Mouse (Mus musculus): Measurements from ENCODE around the gene Mttp.
"Not testable (repeated sequence)": the region's sequence is repeated elsewhere in the genome, so short reads cannot be mapped to it uniquely, and the experiment has no call there.

The Mttp gene

DNA sequence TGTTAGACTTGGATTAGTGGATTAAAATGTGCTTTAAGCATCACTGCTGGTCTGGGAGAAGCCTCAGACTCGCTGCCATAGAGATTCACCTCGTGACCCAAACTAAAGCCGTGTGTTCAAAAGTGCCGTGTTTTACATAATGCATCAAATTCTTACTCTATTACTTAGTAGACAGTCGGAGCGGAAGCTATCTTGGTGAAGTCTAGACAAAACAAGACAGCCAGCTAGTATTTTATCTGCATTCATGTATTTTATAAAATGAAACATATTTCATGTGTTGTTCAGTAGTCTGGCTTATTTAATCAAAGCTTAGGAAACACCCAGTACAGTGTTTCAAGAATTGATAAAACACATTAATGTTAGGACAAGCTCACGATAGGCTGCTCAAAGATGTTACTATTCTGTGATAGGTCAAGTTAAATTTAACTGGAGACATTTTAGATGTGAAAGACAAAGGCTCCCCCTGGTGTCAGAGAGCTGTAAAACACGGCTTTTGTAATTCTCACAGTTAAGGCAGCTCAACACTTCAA lies at the start of gene Mttp:
Gene Mttp (minus strand): TSS at position 327 of the 530 bp plus-strand sequence.
- DNase-seq: peak; percentile 68 to 81

DNA sequence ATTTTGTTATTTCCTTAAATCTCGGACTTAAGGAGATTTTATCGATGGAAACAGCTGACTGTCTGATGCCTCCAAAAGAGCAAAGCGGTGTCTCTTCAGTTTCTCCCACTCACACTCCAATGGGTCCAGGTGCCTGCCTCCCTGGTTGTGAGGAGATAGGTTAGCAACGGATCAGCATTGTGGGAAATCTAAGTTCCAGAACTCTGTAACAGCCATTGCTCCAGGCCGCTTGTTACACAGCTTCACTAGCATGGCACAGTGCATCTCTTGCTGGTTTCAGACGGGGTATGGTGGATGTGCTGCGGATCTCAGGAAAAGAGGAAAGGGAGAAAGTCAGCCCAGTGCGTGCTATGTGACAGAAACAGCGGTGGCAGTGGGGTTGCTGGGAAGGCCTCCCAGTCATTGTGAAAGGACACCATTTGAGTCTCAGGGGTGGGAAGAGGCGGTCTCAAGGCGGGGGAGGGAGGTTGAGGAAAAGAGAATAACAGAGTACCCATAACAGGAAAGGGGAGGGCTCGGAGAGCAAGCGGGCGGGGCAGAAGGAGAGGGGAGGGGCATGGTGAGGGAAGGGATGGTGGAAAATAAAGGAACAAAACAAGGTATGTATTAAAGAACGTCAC lies 49.0 kb upstream of the Mttp start, which contains the start of gene 4930579F01Rik:
Gene 4930579F01Rik (minus strand): TSS at position 143 of the 620 bp plus-strand sequence.
- DNase-seq: no peak

- DNase-seq: no peak
These were observed 47.5 kb upstream of the Mttp start for GRCm38 (mm10) chr3:138192260-138192659.

DNA sequence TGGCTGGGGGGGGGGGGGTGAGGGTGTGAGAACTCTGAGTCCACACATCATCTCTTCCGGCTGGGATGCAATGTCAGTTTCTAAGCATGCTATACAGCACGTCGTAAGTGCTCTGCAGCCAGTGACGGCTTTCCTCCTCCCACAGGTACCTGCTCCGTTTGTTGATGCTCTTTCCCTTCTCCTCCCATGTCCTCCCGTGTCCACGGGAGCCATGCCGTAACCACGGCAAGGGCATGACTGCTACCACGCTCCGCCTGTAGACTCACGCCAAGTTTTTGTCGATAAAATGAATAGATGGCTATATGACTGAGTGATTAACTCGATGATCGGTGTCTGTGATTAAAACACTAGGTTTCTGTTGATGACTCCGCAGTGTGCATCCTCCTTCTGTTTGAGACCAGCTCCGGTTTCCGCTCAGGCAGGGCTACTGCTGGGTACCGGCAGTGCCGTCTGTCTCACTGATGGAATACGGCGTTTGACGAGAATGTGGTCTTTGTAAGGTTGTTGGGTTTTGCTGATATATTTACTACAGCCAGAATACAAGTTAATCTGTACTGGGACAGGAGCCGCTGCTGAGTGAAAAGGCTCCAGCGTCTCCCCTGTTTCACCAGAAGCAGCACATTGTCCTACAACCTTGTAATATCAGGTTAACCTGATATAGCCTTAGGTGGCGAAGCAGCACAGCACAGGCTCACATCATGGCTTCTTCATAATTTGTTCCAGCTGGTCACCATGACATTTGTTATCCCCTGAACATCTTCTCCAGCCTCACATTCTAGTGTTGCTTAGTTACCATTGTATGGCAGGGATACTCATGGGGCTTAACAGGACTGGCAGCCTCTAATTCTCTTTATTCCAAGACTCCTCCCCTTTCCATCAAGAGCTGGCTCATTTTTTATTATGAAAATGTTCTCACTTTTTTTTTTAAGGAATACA lies 41.5 kb upstream of the Mttp start:
- DNase-seq: no peak

DNA sequence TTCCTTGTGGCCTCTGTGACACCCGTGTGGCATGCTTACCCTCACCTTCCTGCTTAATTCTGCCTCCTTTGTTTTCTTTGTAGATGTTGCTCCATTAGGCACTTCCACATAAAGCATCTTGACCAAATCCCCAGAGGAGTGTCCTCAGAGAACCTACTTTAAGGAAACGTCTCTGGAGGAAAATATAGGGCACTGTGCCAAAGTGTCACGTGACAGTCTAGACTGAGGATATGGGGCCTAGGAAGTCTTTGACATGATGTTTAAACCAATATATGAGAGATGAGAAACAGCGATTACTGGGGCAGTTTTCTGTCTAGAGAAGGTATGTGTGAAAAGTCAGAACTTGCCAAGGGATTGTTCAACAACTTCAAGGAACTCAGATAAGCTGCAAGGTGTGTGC lies 40.5 kb upstream of the Mttp start:
- no peak for DNase-seq

DNA sequence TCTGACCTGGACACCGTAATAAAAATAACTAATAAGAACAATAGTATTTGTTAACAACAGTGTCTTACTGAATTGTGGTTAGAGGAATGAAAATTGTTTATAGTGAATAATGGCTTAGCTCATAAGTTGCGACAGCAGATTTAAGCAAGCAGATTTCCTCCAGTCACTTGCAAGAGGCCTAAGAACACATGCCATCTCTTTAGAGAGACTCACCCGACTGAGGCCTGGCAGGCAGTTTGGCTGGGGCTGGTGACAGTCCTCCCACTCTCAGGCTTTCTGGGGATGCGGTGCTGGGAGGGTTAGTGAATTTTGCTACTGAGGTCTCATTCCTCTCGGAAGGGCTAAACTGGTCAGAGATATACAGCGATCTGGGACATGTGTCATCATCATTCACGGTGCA lies 38.6 kb upstream of the Mttp start:
- no peak for DNase-seq

DNA sequence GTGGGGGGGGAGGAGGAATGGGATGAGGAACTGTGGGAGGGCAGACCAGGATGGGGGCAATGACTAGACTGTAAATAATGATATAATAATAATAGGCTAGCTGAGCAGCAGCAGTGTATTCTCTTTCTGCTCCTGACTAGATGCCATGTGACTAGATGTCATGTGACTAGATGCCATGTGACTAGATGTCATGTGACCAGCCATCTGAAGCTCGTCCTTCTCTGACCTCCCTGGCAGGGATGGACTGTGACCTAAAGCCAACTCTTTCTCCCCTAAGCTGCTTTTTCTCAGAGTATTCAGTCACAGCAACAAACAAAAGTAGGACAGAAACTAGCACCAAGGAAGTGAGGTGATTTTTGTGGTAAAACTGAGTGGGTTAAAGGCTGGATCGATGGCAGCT lies 37.3 kb upstream of the Mttp start:
- no peak for DNase-seq

GRCm38 (mm10) chr3:138175551-138175950 lies 30.8 kb upstream of the Mttp start:
- DNase-seq: no peak

DNA sequence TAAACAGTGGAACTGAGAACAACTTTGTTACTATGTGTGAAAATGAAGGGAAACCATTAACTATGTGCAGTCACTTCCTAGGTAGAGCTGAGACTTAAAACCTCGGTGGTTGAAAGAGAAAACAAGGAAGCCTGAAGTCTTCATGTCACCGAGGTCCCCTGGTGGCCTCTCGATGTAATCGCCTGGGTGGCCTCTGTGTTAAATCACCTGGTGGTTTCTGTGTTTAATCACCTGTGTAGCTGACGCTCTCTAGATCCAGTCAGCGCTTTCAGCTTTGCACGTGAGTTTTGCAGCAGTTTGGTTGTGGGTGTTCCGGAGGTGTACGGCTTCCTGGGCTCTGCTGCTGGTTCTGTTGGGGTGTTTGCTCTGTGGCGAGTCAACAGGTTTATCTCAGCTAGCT lies 28.5 kb upstream of the Mttp start:
- DNase-seq: no peak

- no peak for DNase-seq
These were observed 17.9 kb upstream of the Mttp start for GRCm38 (mm10) chr3:138162553-138163183.

DNA sequence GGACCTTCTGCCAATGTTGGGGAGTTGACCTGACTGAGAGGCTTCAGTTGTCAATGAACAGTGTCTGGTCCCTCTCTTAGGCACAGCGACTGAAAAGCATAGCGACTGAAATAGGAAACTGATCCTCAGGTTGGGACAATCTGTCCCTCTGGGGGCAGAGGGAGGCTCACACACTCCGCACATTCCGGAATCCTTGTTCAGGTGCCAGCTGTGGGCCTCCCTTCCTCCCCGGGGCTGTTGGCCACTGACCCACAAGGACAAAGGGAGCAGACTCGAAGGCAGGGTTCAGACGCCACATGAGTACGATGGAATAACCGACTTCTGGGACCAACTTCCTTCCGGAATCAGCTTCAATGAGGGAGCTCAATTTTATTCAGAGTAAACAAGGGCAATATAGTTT lies 16.9 kb upstream of the Mttp start:
- DNase-seq: no peak

DNA sequence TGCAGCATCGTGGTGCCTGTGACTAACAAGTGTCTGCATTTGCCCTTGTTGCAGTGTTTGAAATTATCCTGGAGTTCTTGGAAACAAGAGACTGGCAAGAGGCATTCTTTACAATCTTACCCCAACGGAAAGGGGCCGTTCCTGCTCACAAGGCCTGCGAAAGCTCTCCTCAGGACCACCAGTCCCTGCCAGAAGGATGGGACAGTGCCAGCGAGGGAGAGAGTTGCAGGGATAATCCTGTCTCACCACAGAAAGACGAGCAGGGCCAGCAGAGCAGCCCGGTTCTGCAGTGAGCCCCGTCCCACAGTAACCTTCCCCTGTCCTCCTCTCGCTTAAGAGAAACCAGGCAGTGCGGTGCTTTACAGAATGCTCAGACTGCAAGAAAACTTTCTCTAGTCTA lies 11.9 kb upstream of the Mttp start:
- DNase-seq: no peak

- DNase-seq: no peak
These were observed 10.3 kb upstream of the Mttp start for GRCm38 (mm10) chr3:138155062-138155461.

- no peak for DNase-seq
These were observed 4.0 kb upstream of the Mttp start for GRCm38 (mm10) chr3:138148811-138149210.

- DNase-seq: no peak
These were observed 617 bp downstream of the Mttp start for GRCm38 (mm10) chr3:138144060-138144641.

GRCm38 (mm10) chr3:138143315-138144059 lies 1.3 kb downstream of the Mttp start, which contains the start of gene Trmt10a:
Gene Trmt10a, plus strand, starts transcription at chr3:138143448.
- DNase-seq: peak; percentile 98 to 99

DNA sequence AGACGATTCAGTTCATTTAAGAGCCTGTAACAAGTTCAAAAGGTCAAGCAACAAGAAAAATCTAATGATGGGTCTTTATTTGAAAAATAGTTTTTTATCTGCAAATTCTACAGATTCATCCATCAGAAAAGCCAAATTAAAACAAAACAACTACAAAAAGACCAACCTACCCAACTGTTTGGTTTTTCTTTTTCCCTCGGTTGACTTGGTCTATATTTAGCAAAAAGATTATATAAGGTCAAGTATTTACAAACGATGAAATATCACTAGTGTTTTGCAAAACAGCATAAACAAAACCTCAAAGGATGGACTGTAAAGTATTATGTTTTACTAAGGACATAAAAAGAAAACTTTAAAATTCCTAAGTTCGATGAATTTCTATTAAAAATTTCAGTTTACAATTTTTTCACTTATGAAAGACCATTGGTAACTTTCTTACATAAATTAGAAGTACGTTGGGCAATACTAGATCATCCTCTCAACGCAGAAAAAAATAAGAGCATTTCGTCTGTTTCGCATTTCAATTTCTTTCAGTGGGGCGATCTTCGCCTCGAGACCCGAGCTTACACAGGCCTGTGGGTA lies 1.9 kb downstream of the Mttp start:
- DNase-seq: no peak

- no peak for DNase-seq
These were observed 2.6 kb downstream of the Mttp start for GRCm38 (mm10) chr3:138142052-138142732.

GRCm38 (mm10) chr3:138139663-138140062 lies 5.1 kb downstream of the Mttp start:
- no peak for DNase-seq

DNA sequence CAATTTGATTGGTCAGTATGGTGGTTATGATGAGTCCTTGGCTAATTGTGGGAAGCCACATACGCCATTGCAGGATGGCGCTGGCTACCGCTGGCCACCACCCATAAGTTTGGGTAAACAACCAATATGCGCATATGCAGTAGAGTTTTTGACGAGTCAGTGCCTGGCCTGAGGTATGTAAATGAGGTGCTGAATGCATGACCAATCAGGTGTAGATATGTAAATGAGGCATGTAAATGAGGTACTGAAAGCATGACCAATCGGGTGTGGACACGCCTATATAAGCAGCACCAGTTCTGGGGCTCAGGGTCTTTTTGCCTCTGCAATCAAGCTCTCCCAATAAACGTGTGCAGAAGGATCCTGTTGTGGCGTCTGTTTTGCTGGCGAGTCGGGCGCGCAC lies 6.6 kb downstream of the Mttp start:
- not testable (repeated sequence) for DNase-seq

GRCm38 (mm10) chr3:138134528-138134927 lies 10.2 kb downstream of the Mttp start:
- no peak for DNase-seq

Data from lung, adult 18-20 months (tissue).